Mouse (Mus musculus): Measurements from ENCODE around the gene Plvap.

- TF ChIP-seq CTCF (IDR thresholded peaks at IDR 0.05; ENCODE audit: borderline replicate concordance, insufficient read depth, low read depth, low read length) (no peak), POLR2A (IDR thresholded peaks at IDR 0.05; ENCODE audit: borderline replicate concordance, insufficient read depth, low read length) (no peak)
These were observed 27.6 kb downstream of the Plvap start for GRCm38 (mm10) chr8:71483932-71484331.
